Mouse (Mus musculus): ENCODE measurements at regions not wholly inside any gene's neighbourhood (a gene's known extent, or its start where the extent isn't known, plus 50 kb on each side); places are given as distances from the start of the nearest gene placed in this dataset.

- no peak for TF ChIP-seq CTCF (IDR thresholded peaks at IDR 0.05; ENCODE audit: low read depth)
- TF ChIP-seq EP300 (IDR thresholded peaks at IDR 0.05; ENCODE audit: low read depth): no peak
These were observed 530.2 kb downstream of the Pdcd6ip start for GRCm38 (mm10) chr9:113177918-113178235.

All from liver, postnatal 0 days (tissue).